In genomic region chr11:86840511-86841154, GRCm38 (mm10) we compare ENCODE assay signal across 9 mouse cellular contexts. TPM values are rescaled to one million over a fixed set of nuclear protein-coding genes. Genes with fewer than 3 reads are reported as not detected.
DNase-seq lines count a peak whose midpoint lies in the region; ATAC-seq and TF ChIP-seq lines count a peak whose summit lies in the region.
"Had no signal": no experiment of that assay in that cellular context is flagged by ENCODE, and none has a peak within 500 bp of the region (broad histone marks: within the 10 kb centered on the region; RNA-seq: fewer than 3 reads in every experiment).

No protein-coding gene starts in this region.

- no peak overlapping the region for H3K9ac ChIP-seq in midbrain, embryonic 11.5 days (ENCODE audit: low read length)
- H3K9ac ChIP-seq: embryonic facial prominence, embryonic 13.5 days had no signal

- H3K27me3 ChIP-seq in midbrain, embryonic 11.5 days (ENCODE audit: control insufficient read depth, insufficient read depth, low read length) = no peaks in the 10 kb centered on the region
- H3K27me3 ChIP-seq: embryonic facial prominence, embryonic 13.5 days had no signal

- WGBS in midbrain, embryonic 11.5 days = 3% methylated on average over 3 of the region's 3 CpGs

- no peak overlapping the region for H3K4me3 ChIP-seq in layer of hippocampus, adult 2 months
- no peak overlapping the region for H3K4me3 ChIP-seq in midbrain, embryonic 11.5 days (ENCODE audit: low read depth, low read length)
- H3K4me3 ChIP-seq: embryonic facial prominence, embryonic 13.5 days had no signal

- no peak for DNase-seq in layer of hippocampus, adult 2 months (ENCODE audit: low spot score in 2 of 2)
- DNase-seq in layer of hippocampus, adult 9-10 months (ENCODE audit: low spot score) = no peak
- peak; percentile 75 for DNase-seq in embryo, embryonic 10.5 days (ENCODE audit: low spot score)
- peak; percentile 67 to 76 for DNase-seq in heart, adult 9 months (ENCODE audit: low spot score in 2 of 2)
- DNase-seq in kidney, adult 8-10 months = peak; percentile 75 to 80
- DNase-seq in midbrain, embryonic 11.5 days (ENCODE audit: low spot score, missing footprints) = peak; percentile 92
- DNase-seq in thymus, postnatal 14 days = no peak
- no peak for DNase-seq in cerebellum, adult 18-20 months

- H3K27ac ChIP-seq in layer of hippocampus, adult 2 months = peak overlapping the region; percentile 43; the same call in 1 of the 2 replicates
- H3K27ac ChIP-seq in midbrain, embryonic 11.5 days (ENCODE audit: low read depth, low read length) = peak overlapping the region; percentile 75
- H3K27ac ChIP-seq: embryonic facial prominence, embryonic 13.5 days had no signal

- ATAC-seq in midbrain, embryonic 11.5 days (ENCODE audit: low FRiP score) = peak; percentile 84

- no peak for TF ChIP-seq CTCF in layer of hippocampus, adult 2 months (conservative IDR thresholded peaks at IDR 0.05)

- H3K4me1 ChIP-seq in midbrain, embryonic 11.5 days (ENCODE audit: control insufficient read depth, insufficient read depth, low read length) = peaks cover 19% of the 10 kb centered on the region
- H3K4me1 ChIP-seq: embryonic facial prominence, embryonic 13.5 days had no signal

- no peaks in the 10 kb centered on the region for H3K36me3 ChIP-seq in midbrain, embryonic 11.5 days (ENCODE audit: control insufficient read depth, insufficient read depth, low read length)
- H3K36me3 ChIP-seq: embryonic facial prominence, embryonic 13.5 days had no signal

- no peak overlapping the region; the same call in 1 of the 2 replicates for H3K4me2 ChIP-seq in midbrain, embryonic 11.5 days
- H3K4me2 ChIP-seq: embryonic facial prominence, embryonic 13.5 days had no signal

- no peaks in the 10 kb centered on the region for H3K9me3 ChIP-seq in midbrain, embryonic 11.5 days (ENCODE audit: control insufficient read depth, low read length)
- H3K9me3 ChIP-seq: embryonic facial prominence, embryonic 13.5 days had no signal

RNA-seq across cellular contexts. Expression of gene Dhx40, which starts 33.1 kb away (rescaled TPM):
- total RNA-seq in layer of hippocampus, adult 2 months (2021) = 10 to 100 TPM; 26.6 to 31.7 TPM
- 55.0 and 57.8 TPM in 2 replicates for polyA plus RNA-seq in midbrain, embryonic 11.5 days (2014; fragmentation: Nextera tagmentation; extraction: Ambion mirVana)

Comparison
In these comparisons a context has a peak if more than half of its experiments do, and no peak if none do; other contexts are left out.
1. DNase-seq: peak in embryo, embryonic 10.5 days (single experiment), heart, adult 9 months (2 of 2), kidney, adult 8-10 months (2 of 2) and midbrain, embryonic 11.5 days (single experiment); none in layer of hippocampus, adult 2 months (0 of 2), layer of hippocampus, adult 9-10 months (single experiment), thymus, postnatal 14 days (single experiment) and cerebellum, adult 18-20 months (0 of 2).